Mouse (Mus musculus): ENCODE data around the gene Arhgap42.

Gene Arhgap42

DNA sequence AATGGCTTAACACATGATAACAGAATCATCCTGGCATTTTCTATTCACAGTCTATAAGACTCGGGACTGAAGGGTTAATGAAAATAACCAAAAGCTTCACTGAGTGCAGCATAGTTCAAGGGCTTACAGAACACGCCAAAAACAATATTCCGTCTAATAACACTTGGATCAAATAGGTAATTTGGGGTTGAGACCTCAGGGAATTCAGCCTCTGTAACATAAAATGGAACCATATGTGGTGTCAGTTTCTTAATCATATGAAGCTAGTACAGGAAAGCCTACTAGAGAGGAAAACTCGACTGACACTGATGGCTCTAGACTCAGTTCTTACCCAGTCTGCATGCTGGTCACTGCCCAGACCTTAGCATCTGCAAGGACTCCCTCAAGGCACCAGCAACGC, 95.8 kb downstream of the Arhgap42 start:
- DNase-seq (ENCODE audit: low spot score in 2 of 2) = no peak

DNA sequence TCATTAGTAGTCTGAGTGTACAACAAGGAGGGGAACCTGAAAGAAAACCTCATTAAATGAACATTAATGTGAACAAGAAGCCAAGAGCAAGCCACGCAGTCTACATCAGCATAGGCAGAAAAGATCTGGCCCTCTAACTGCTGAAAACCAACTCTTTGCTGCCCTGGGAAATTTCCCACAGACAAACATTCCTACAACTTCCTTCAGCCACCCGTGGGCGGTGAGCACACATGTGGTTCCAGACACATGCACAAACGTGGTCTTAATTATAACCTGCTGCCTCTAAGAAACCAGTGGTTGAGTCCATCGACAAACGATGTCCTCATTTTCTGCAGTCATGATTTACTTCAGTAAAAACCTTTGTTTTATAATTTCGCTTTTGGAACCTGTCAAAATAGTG, 96.3 kb downstream of the Arhgap42 start:
- no peak for DNase-seq (ENCODE audit: low spot score in 2 of 2)

DNA sequence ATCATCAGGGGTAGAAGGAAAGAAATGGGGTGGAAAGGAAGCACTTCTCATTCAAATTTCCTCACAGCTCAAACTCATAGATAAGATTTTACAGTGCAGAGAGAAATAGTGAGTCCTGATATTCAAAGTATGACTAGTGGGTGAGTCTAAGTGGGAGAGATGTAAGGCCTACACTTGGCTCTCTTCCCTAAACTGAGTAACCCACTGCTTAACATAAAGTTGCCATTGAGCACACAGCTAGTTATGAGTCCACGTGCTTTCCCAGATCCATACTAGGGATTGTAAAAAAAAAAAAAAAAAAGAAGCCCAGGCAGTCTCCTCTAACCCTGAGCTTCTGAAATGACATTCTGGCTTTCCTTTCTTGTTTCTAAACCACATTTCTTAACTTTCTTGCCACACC, 96.8 kb downstream of the Arhgap42 start:
- DNase-seq (ENCODE audit: low spot score in 2 of 2) = no peak

DNA sequence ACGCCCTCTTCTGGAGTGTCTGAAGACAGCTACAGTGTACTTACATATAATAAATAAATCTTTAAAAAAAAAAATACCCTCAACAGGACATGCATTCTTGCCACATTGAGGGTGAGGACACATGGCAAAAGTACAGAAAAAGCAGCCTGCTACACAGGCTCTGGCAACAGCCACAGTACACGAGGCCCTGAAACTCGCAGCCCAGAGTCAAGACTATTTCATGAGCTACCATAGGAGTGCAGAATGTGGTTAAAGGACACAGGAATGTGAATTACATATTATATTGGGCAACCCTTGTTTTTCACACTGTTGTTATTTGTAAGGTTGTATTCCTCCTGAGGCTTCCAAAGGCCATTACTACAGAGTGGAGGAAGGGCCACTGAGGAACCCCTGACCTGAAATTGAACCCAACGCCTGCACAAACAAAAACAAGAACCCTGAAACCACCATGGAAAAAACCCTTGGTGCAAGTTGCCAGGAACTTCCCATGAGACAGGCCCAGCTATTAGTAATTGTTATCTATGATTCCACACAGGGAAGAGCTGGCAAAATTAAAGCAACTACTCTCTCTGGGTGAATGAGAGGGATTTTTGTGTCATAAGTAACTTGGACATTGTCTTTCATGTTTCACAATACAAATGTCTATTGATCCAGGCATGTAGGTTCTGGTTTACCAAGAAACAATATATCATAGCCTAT, 109.8 kb downstream of the Arhgap42 start:
- DNase-seq (ENCODE audit: low spot score in 2 of 2) = no peak

DNA sequence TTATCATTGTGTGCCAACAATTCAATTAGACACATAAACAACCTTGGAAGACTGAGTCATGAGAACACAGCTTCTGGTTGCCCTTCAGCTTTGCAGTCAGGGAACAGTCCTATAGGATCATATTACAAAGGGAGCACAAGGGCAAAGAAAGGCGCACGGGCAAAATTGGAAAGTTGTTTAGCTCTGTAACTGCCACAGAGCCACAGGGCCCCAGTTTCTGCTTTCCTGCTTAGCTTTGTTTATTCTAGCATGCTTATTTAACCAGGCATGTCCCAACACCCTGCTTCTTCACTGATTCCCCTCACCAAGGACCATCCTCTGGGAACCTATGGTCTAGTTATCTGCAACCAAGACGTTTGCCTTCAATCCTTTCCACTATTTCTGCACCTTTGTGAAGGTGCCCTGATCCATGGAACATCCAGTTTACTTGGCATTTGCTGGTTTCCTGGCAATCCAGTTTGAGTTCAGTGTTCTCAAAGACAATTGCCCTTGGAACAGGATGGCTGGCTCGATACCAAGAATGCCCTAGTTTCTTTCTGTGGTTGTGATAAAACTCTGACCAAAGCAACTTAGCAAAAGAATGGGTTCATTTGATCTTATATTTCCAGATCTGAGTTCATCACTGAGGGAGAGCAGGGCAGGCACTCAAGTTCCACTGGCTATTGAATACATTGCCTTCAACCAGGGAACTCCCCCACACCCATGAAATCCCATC, 111.7 kb downstream of the Arhgap42 start:
- no peak for DNase-seq (ENCODE audit: low spot score in 2 of 2)

DNA sequence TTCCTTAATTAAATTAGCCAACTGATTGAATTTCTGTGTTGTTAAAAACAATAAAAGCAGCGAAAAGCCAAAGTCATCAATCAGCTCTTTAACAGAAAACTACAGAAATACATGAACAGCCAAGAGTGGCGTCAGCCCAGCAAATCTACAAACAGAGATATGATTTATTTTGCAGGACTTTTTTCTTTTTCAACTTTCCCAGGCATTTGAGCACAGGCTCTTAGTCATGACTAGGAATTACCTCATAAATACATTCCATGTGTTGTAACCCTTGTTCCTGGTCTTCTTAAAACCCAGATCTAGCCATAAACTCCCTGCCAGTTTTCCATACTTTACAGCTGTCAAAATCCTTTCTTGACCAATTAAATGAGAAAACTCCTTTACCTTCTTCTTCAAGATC, 114.7 kb downstream of the Arhgap42 start:
- DNase-seq (ENCODE audit: low spot score in 2 of 2) = no peak

DNA sequence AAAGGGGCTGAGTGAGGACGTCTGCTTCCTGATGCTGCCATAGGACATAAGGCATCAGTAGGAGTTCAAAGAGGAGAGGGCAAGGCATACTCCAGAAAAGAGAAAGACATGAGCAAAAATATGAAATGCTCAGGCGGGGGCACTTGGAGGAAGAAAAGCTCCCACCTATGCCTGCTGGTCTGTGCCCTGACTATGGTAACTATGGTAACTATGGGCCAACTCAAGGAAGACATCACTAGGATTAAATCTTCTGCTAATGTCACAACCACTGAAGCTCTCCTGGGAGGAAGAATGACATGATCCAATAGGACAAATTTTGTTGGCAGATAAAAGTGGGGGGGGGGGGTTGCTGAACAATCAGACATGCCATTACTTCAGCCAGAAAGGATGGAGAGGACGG, 124.6 kb downstream of the Arhgap42 start:
- no peak for DNase-seq (ENCODE audit: low spot score in 2 of 2)

DNA sequence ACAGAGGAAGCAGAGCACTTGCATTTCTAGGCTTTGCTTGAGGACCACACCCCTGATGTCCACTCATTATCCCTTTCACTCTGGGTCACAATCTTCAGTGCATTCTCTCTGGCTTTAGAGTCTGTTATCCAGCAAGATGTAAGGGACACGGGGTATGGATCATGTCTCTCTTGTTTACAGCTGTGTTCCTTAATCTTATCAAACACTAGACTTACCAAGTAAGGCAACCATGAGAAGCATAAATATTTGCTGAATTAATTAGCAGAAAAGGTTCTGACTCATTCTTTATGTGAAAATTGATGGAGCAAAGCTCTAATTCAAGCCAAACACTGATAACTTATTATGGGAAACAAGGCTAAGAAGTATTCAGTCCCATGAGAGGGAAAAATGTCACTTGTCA, 125.1 kb downstream of the Arhgap42 start:
- no peak for DNase-seq (ENCODE audit: low spot score in 2 of 2)

DNA sequence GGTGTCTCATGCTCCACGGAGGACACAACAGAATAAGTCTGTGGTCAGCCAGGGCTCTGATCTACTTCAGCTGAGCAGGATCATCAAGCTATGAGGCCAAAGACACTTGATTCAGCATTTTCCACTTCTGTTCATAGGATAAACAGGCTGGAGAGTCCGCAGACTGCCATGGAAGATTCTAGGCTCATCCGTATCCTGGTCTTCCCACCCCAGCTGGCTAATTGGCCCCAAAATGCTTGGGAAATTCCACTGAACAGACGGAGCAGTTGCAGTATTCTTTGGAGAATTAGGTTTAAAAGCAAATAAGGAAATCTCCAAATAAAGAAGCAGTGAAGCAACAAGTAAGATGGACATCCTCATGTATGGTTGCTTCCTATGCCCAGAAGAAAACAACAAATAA, 126.0 kb downstream of the Arhgap42 start:
- DNase-seq (ENCODE audit: low spot score in 2 of 2) = no peak

DNA sequence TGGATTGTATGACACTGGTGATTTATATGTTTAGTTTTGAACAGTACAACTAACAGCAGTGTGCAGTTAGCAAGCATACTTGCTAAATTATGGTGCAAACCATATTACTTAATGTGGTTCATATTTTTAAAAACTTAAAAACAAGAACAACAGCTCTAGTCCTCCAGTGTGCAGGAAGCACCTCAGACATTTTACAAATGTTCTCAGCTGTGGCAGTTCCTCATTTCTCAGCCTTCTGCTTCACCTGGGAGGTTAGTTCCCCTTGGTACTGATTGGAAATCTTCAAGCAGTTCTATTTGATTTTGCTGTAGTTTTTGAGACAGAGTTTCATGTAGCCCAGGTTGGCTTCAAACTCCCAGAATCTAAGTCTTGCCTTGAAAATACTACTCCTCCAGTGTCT, 131.2 kb downstream of the Arhgap42 start:
- no peak for DNase-seq (ENCODE audit: low spot score in 2 of 2)

DNA sequence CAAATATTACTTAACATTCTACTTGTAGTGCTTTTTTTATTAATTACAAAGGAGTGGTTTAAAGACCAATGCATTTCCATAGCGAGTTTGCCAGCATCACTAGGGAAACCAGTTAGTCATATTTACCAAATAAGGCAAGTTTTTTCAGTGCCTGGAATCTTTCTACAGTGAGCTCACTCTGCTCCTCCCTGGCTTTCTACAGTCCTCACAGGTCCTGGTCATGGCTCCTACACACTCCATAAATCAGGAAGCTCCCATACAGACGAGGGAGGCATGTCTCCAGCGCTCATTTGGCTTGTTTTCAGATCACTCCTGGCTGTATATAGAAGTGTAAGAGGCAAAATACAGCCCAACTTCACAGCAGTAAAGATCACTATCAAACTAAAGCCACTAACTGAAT, 134.1 kb downstream of the Arhgap42 start:
- DNase-seq (ENCODE audit: low spot score in 2 of 2) = no peak

DNA sequence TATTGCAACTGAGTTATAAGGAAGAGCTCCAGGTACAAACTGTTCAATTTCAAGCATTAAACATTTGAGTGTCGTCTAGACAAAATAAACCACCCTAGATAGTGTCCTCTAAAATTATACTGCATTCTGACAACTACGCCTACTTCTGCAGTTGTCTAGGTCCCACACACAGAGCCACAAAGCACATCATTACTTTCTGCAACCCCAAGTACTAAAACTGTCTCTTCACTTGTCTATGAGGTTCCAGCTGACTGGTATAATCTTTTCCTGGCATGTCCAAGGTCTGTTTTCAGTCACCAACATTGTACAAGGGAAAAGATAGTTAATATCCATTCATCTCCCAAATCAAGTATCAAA, 136.8 kb downstream of the Arhgap42 start:
- DNase-seq (ENCODE audit: low spot score in 2 of 2) = no peak

DNA sequence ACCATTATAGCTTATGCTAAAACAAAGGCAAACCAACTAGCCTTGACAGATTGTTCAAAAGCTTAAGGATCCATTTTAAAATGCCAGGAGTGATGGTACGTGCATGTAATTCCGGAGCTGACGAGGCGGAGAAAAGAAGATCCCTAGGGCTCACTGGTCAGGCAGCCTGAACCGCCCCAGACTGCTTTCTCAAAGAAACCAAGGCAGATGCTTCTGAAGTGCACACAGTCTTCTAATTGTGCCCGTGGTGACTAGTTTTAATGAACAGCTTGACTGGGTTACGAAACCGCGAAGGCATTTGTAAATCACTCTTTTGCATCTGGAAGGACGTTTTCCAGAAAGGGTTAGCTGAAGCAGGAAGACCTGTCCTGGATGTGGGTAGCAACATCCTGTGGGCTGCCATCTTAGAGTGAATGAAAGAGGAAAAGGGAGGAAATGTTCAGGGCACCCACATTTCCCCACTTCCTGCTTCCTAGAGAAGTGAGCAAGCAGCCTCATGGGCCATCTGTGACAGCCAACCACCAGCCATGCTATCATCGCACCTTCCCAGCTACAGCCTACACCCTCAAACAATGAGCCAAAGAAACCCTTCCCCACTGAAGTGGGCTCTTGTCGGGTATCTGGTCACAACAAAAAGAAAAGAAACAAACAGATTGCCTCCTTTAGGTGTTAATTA, 137.3 kb downstream of the Arhgap42 start:
- DNase-seq (ENCODE audit: low spot score in 2 of 2) = no peak

DNA sequence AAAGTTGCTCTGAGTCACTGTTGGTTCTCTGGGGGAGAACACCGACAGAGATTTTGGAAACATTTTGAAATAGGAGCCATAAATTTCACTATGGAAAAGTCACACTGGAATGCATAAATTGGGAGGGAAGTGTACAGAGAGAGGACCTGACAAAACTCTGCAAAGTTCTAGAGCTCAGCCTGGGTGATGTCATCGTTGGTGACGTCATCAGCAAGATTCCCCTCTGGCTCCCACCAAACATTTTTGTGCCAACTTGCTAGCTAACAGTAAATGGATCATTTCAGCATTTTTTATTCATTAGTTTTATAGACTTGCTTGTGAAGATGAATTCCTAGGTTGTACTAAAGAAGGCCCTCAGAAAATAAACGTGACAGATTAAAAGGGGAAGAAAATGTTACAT, 137.8 kb downstream of the Arhgap42 start:
- no peak for DNase-seq (ENCODE audit: low spot score in 2 of 2)

DNA sequence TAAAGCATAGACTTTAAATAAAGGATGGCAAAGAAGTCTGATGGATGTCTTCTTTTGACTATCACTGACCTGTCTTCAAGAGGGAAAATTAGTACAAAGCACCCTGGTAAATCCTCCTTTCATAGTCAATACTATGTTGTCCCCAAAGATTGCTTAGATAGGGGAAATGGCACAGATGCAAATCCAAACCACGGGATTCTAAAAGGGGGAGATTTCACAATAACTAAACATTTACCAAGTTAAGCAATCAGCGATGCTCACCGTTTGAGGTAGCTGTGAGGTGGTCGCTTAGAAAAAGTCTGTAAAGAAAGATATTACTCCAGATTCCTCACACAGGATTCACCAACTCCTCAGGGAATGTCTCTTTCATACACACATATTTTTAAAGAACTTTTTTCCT, 141.1 kb downstream of the Arhgap42 start:
- no peak for DNase-seq (ENCODE audit: low spot score in 2 of 2)

DNA sequence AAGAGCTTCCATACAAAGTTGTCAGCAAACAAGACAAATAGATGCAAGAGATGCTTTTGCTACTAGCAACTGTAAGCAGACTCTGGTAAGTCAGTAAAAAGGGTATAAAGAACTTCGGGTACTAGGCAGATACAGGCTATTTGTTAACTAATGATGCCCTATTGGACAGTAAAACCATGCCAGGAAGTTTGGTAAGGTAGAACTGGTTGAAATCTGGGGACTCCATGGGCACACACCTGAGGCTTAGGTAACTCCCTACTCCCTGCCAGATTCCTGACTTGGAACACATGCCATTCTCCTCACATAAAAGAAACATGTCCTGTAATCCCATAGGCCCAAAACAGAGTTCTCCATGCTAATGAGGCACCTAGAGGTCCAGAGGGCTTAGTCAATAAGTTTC, 142.1 kb downstream of the Arhgap42 start:
- no peak for DNase-seq (ENCODE audit: low spot score in 2 of 2)

DNA sequence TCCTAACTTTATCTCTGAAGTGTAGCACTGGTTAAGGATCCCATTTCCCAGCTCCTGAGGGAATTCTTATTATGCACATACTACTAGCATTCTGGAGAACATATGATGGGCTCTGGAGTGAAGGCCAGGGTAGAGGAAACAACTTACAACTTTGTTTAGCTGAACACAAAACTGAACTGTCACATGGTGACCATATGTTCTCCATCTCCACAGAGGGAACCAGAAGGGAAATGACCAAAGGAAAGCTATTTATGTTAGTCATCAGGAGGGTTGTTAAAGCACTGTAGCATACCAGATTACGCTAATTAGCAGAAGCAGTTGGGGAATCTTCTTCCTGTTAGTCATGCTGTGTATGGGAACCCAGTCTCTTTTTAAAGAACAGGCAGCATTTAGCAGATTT, 145.8 kb downstream of the Arhgap42 start:
- no peak for DNase-seq (ENCODE audit: low spot score in 2 of 2)

DNA sequence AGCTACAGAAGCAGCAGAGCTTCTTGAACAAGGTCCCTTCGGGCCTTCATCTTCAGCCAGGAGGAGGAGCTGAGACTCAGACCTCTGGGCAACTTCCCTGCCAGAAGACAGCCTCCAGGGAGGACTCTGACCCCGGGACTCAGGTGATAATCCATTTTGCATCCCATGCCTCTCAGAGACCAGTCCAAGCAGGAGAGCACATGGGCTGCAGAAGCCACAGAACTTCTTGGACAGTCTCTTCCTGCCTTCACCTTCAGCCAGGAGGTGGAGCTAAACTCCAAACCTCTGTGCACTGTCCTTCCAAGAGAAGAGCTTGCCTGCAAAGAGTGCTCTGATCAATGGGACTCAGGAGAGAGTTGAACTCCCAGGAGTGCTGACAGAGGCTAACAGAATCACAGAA, 155.5 kb downstream of the Arhgap42 start:
- DNase-seq (ENCODE audit: low spot score in 2 of 2) = no peak

DNA sequence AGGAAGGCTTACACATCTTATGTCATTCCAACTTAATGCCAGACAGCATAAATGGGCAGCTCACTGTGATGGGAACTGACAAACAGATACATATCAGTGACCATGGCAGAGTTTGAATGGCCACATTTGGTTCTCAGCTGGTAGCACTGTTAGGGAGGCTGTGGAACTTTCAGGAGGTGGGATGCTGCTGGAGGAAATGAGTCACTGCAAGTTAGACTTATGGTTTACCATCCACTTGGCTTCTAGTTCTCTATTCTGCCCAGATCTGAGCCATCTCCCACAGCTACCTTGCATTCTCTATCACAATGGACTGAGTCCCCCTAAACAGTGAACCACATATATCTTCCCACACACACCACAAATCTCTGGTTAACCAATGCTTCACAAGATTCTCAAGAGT, 186.0 kb downstream of the Arhgap42 start:
- no peak for DNase-seq (ENCODE audit: low spot score in 2 of 2)

DNA sequence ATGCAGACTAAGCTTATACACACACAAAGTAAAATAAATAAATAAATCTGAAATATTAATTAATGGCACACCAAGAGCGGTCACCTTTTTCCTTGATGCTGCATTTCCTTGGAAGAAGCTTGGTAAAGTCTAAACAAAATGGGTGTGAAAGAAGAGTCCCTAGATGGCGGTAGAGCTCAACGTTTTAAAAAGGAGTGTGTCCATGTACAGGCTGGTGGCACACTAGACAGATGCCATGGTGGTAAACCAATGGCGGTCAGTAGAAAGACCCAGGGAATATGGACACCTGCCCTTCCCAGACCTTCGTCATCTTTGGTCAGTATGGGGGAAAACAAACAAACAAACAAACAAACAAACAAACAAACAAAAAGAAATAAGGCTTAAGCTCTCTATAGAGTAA, 187.7 kb downstream of the Arhgap42 start:
- DNase-seq (ENCODE audit: low spot score in 2 of 2) = peak in 1 of 2 experiments; percentile 27

DNA sequence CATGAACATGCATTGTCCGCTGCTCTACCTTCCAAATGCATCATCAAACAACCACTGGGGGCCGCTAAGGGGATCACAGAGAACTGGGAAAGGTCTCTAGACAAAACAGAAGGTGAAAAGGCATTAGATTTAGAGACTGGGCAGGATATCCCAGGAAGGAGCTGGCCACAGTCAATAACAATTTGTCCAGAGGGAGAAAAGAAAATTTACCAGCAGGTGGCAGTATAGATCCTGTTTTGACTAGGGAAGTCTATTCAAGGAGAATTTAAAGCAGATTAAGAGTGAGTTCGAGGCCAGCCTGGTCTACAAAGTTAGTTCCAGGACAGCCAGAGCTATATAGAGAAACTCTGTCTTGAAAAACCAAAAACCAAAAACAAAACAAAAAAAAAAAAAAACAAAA, 189.7 kb downstream of the Arhgap42 start:
- no peak for DNase-seq (ENCODE audit: low spot score in 2 of 2)

DNA sequence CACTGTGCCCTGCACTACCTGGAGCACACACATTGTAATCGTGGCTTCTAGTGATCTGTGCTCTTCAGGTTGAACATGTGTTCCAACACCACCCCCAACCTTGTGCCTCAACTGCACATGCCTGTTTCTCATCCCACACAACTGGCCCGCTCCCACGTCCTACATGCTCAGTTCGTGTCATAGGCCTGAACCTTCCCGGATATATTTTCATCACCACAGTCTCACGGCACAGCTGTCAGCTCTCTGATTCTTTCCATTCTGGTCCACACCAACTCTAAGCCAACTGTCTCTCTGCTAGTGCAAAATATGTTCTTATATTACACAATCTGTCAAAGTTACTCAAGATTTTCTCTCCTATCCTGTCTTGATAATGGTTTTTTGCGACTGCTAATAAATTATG, 197.9 kb downstream of the Arhgap42 start:
- DNase-seq (ENCODE audit: low spot score in 2 of 2) = no peak

DNA sequence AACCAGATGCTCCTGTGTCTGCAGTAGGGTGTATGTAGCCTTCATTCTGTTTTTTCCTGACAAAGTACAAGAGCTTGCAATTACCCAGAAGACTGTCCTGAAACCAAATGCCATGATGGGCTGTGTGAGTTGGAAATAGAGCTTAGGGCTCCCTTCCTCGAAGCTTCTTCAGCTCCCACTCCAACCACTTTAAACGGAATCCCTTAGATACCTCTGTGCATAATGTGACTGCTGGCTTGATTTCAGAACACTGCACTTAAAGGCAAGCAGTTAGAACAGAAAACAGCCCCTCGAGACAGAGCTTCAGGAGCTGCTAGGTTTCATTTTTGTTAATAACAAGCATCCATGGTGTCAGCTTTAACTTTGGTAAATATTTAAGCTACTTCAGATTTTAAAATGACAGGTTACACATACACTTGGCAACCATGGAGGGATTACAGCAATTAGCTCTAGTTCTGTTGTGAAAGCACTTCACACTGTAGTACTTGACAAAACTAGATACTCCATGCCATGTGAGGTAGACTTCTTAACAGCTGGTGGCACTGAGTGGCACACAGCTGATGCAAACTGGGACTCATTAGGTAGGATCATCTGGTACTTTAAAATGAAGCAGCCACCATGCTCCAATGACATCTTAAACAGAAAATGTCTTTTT, 201.8 kb downstream of the Arhgap42 start:
- DNase-seq (ENCODE audit: low spot score in 2 of 2) = no peak

Data from frontal cortex, postnatal 10 days (tissue).